Mouse (Mus musculus): ENCODE measurements around the gene Gm4881.

DNA sequence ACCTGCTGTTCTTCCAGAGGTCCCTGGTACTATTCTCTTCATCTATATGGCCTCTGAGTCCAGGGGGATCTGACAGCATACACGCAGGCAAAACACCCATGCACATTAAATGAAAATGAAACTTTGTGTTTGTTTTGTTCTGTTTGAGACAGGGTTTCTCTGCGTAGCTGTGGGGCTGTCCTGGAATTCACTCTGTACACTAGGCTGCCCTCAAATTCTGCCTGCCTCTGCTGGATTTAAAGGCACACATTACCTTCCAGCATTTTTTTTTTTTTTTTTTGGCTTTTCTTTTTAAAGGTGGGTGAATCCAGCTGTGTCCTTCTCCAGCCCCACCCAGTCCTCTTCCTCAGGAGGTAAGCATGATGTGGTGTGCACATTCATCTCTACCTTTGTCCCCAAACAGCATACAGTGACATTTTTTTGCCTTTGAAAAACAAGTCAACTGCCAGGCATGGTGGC lies 52.1 kb downstream of the Gm4881 start:
- TF ChIP-seq RCOR1 (IDR thresholded peaks at IDR 0.05; ENCODE audit: low read depth, low read length): no peak
- no peak for TF ChIP-seq CTCF (IDR thresholded peaks at IDR 0.05 in 2 of 3, conservative IDR thresholded peaks at IDR 0.05 in 1 of 3; ENCODE audit: control insufficient read depth in 1 of 3, insufficient read depth in 1 of 3, low read depth in 2 of 3, low read length in 3 of 3, poor library complexity in 1 of 3, severe bottlenecking in 1 of 3)
- TF ChIP-seq GATA1 (IDR thresholded peaks at IDR 0.05; ENCODE audit: low read depth, low read length): no peak
- no peak for TF ChIP-seq ZC3H11A (IDR thresholded peaks at IDR 0.05; ENCODE audit: low read depth, low read length)
- no peak for TF ChIP-seq MYC (IDR thresholded peaks at IDR 0.05; ENCODE audit: low read depth, low read length)
